Mouse (Mus musculus) urinary bladder, postnatal 4 days (tissue): ENCODE measurements around the gene Otoa.
A peak's percentile ranks its signal among the peaks of the same experiment; 100 is the strongest.

ENCODE experiments used
- DNase-seq, 2 experiments: peaks; one replicate each; pipeline ENCODE4 v3.0.0; 2021 to 2022; ENCODE audit warnings: low spot score in 2 of 2

Otoa gene

DNA sequence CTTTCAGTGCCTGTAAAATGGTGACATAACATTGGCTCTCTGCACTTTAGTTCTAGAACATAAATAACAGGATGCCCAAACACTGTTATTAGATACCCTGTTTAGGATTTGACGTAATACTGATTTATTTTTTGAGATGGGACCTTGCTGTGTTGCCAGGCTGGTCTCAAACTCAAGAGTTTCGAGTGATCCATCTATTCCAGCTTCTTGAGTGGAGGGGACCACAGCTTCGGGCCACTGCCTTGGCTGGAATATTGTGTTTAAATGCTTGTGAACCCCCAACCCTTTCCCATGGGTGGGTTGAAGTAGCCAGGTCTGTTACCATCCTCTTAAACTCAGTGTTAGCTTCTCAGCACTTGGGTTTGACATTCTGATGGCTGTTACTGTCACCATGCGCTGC is at the start of gene Otoa:
Gene Otoa (plus strand): TSS at position 301 of the 400 bp plus-strand sequence.
- no peak for DNase-seq

GRCm38 (mm10) chr7:121033856-121034652 is 47.4 kb upstream of the Otoa start, which contains the start of gene Mettl9:
Gene Mettl9, plus strand, starts transcription at chr7:121034445.
- DNase-seq: peak; percentile 93 to 96

DNA sequence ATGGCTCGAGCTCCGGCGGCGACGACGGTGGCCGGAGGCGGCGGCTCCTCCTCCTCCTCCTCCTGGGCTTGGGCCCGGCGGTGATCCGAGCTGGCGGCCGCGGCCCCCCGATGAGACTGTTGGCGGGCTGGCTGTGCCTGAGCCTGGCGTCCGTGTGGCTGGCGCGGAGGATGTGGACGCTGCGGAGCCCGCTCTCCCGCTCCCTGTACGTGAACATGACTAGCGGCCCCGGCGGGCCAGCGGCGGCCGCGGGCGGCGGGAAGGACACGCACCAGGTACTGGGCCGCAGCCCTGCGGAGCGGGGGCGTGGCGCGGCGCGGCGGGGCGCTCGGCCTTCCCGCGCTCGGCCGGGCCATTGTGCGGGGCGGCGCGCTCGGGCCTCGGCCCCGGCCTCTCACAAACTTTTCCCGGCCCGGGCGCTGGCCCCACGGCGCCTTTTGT is 46.7 kb upstream of the Otoa start:
- peak in 1 of 2 experiments; percentile 67 for DNase-seq

GRCm38 (mm10) chr7:121035161-121035721 is 46.2 kb upstream of the Otoa start:
- DNase-seq: peak in 1 of 2 experiments; percentile 32

- DNase-seq: no peak
Measured at GRCm38 (mm10) chr7:121040595-121040994, 40.9 kb upstream of the Otoa start.

GRCm38 (mm10) chr7:121041989-121042388 is 39.5 kb upstream of the Otoa start:
- DNase-seq: no peak

GRCm38 (mm10) chr7:121043004-121043403 is 38.4 kb upstream of the Otoa start:
- DNase-seq: no peak

GRCm38 (mm10) chr7:121043510-121043909 is 37.9 kb upstream of the Otoa start:
- DNase-seq: no peak

DNA sequence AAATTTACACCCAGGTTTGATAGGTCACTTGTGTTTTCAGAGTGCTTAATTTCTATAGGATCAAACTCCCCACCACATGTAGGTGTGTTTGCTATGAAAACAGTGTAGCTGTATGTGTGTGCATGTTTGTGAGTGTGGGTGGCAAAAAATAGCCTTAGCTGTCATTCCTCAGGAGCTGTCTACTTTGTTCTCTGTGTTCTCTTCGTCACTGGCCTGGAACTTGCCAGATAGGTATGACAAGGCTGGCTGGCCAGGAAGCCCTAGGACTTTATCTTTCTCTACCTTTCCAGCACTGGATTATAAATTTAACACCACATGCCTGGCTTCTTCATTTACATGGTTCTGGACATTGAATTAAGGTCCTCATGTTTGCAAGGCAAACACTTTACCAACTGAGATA is 37.2 kb upstream of the Otoa start:
- no peak for DNase-seq

GRCm38 (mm10) chr7:121045671-121046453 is 35.6 kb upstream of the Otoa start:
- no peak for DNase-seq

DNA sequence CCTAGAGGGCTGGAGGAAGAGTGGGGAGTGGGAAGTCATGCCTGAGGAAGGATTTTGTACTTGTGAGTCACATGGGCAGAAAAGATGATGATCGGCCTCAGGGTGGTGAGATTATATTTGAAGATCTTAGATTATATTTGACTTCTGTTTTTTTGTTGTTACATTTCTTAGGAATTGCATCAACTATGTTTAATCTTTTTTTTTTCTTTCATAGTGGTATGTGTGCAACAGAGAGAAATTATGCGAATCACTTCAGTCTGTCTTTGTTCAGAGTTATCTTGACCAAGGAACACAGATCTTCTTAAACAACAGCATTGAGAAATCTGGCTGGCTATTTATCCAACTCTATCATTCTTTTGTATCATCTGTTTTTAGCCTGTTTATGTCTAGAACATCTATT is 33.8 kb upstream of the Otoa start:
- DNase-seq: no peak

GRCm38 (mm10) chr7:121053071-121053470 is 28.4 kb upstream of the Otoa start:
- DNase-seq: no peak

DNA sequence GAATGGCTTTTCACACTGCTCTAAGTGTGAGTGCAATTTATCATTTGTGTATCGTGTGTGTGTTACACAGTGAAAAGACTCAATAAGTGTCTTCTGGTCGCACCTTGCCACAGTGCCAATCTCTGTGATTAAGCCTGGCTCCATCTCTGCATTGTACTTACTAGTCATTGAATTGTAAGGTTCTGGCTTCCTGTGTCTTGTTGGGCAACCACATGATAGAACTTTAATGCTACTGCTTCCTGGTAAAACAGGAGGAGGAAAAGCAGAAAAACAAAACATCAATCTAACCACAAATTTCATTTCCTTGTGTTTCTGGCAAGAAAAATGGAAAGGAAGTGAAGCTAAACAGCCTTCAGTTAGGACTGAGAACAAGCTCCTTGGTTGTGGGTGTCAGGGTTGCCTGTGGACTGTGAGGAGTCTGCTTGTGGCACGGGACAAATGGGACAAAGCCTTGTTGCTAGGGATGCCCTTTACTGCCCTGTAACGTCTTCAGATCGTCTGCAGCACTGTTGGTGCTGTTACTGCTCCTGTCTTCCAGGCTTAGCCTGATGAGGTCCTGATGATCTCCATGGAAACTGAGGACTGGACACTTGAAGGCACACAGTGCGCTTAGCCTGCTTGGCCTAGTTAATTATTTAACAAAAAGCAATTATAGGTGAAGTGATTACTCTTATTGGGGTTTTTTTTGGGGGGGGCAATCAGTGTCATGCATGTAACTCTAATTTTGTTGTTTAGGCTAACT is 21.8 kb upstream of the Otoa start:
- no peak for DNase-seq

GRCm38 (mm10) chr7:121064309-121064708 is 17.1 kb upstream of the Otoa start:
- no peak for DNase-seq

DNA sequence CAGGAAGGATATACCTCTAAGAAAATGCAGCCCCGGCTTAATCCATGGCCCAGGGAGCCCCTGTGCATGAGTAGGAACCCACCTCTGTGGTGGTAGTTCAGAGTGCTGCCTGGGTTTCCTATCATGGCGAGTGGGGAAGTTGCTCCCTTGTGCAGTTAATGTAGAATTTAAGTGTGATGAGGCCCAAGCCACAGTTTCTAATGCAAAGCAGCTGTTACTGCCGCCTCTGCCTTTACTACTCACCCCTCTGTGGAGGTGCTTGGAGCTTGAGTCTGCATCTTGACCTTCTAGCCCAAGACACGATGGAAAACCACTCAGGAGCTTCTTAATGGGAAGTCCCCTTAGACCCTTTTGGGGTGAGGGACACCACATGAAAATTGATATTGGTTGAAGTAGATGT is 10.2 kb upstream of the Otoa start:
- DNase-seq: no peak

DNA sequence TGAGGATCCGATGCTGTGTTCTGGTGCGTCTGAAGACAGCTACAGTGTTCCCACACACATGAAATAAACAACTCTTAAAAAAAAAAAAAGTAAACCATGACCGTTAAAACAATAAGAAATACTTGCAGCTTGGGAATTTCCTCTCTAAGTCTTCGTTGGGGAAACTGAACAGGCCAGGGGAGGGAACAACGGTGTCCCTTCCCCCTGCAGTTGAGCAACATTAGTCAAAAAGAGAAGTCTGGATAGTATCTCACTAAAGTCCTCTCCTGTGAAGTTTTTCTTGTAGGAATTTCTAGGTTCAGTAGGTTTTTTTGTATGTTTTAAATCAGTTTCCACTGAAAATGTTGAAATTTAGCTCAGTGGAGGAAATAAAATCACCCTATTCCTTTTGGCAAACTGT is 8.9 kb upstream of the Otoa start:
- DNase-seq: no peak

- DNase-seq: no peak
Measured at GRCm38 (mm10) chr7:121074281-121074680, 7.2 kb upstream of the Otoa start, which contains the start of gene Igsf6. Gene Igsf6, minus strand, starts transcription at chr7:121074572.

DNA sequence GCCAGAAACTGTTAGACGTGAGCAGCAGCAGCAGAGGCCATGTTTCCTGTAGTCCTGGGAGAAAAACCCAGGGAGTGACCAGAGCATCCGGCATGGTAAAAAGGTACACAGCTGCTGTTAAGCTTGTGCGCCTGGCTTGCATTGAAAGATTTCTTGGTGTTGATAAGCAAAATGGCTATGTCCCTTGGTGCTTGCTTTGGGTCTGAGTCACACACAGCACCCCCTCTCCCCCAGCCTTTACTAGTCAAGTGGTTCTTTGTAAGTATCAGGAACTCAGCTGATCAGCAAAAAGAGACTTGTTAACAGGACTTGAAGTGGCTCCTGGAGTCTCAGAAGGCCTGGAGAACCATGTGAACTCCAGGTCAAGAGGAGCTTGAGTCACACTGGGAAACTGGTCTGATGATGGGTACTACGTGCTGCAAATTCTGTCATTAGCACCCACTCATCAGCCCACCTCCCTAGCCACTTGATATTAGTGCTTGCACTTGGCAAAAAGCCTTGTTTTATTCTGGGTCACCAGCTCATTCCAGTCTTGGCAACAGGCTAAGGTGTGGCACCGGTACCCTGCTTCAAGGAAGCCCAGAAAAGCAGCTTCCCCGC is 6.5 kb upstream of the Otoa start:
- no peak for DNase-seq

- no peak for DNase-seq
Measured at GRCm38 (mm10) chr7:121075416-121075815, 6.0 kb upstream of the Otoa start.

DNA sequence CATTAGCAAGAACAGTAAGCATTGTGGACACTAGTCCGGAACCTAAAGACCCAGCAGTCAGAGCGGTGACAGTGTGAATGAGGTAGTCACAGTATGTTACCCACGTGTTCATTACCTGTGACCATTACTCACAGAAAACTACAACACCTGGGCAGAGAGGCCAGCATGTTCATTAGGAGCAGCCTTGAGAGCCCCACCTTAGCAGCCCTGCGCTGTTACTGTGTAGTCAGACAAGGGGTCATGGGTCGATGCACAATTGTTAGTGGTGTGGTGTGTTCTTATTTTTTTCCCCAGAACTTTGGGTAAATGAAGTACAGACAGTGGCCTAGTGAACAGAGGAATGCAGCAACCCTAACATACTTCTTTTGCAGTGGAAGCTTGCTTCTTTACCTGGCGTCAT is 4.1 kb upstream of the Otoa start:
- no peak for DNase-seq

DNA sequence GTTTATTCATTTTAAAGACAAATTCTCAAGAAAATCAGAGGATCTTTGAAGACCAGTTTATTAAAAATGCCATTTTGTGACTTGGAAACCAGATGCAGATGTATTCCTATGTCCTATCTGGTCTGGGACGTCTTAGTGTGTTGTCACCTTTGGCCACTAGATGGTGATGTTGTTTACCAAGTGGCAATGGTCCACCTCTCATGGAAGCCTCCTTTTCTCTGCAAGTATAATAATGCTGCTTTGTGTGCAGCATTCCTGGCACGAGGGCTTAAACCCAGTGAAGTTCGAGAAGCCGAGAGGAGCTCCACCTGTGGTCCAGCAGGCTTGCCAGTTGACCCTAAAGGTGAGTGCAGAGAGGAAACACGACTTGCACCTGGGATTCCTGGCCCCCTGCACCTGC is 3.6 kb upstream of the Otoa start:
- DNase-seq: no peak
